Comparison of ENCODE assay signal across 8 mouse cellular contexts in the genomic region with DNA sequence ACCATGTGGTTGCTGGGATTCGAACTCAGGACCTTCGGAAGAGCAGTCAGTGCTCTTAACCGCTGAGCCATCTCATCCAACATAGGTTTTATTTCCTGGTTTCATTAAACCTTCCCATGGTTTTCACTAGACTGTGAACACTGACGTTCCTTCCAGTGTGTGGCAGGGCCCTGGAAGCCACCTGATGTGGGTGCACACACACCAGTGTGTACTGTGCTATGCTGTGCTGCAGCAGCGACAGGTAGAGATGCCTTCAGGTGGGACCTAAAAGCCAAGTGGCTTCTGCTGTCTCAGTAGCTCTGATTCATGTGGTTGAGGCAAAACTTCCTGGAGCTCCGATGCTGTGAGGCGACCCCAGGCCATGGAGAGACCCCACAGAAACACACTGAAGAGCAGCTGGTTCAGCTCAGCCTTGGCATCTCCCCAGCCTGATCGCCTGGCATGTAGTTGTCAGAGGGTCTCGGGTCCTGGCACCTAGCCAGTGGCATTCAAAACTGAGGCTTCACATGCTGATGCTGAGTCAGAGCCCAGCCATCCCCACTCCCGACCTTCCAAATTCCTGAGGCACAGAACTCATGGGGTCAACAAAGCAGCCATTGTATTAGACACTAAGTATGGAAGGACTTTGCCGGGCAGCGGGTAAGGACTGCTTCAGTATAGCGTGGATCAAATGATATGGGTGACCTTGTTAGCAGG. TPM values are rescaled to one million over a fixed set of nuclear protein-coding genes. Genes with fewer than 3 reads are reported as not detected.
DNase-seq lines count a peak whose midpoint lies in the region; ATAC-seq lines count a peak whose summit lies in the region.

No protein-coding gene starts in this region.

- peak; percentile 21 for DNase-seq in gastrocnemius, postnatal 14 days
- DNase-seq in gastrocnemius, postnatal 36 days = no peak
- DNase-seq in 3T3-L1 (ENCODE audit: low read depth, low spot score) = peak; percentile 96
- DNase-seq in fibroblast of lung, adult 2 months (ENCODE audit: low read depth) = peak; percentile 86
- DNase-seq in urinary bladder, postnatal 10 days (ENCODE audit: low spot score) = no peak
- DNase-seq in natural killer cell, adult 2 months (ENCODE audit: low spot score in 2 of 2) = no peak

- H3K9me3 ChIP-seq in limb, embryonic 15.5 days = no peaks in the 10 kb centered on the region

- H3K27me3 ChIP-seq in limb, embryonic 15.5 days = no peaks in the 10 kb centered on the region

- 58% methylated on average over 13 of the region's 13 CpGs for WGBS in limb, embryonic 15.5 days

- H3K4me2 ChIP-seq in limb, embryonic 15.5 days = no peak overlapping the region

- peaks cover 29% of the 10 kb centered on the region for H3K4me1 ChIP-seq in limb, embryonic 15.5 days

- intact Hi-C loops in gastrocnemius, postnatal 14 days (cut with DNase I; ENCODE audit: low total_unique reads) = no loop called here
- intact Hi-C loops in gastrocnemius, postnatal 36 days (cut with DNase I) = no loop called here

- peak overlapping the region; percentile 24; the same call in 1 of the 2 replicates for H3K27ac ChIP-seq in limb, embryonic 15.5 days

- no peaks in the 10 kb centered on the region for H3K36me3 ChIP-seq in limb, embryonic 15.5 days

- no peak overlapping the region for H3K4me3 ChIP-seq in limb, embryonic 15.5 days

- no peak for ATAC-seq in limb, embryonic 15.5 days (ENCODE audit: insufficient number of reproducible peaks, low FRiP score, low TSS enrichment, low read depth)
- no peak for ATAC-seq in erythroblast, adult 5-6 weeks (replicated peaks; ENCODE audit: low FRiP score, poor library complexity, severe bottlenecking)

- H3K9ac ChIP-seq in limb, embryonic 15.5 days = no peak overlapping the region

RNA-seq across cellular contexts. Expression of gene Rab4a, which starts 52.9 kb away (rescaled TPM):
- total RNA-seq in gastrocnemius, postnatal 14 days (2021) = 10 to 100 TPM; 13.3 to 14.4 TPM
- 10 to 100 TPM; 10.5 to 11.7 TPM for total RNA-seq in gastrocnemius, postnatal 36 days (2021)
- 40.6 and 44.5 TPM in 2 replicates for polyA plus RNA-seq in limb, embryonic 15.5 days (2015; fragmentation: Nextera tagmentation; extraction: Ambion mirVana)
- 2.1 and 8.5 TPM in 2 replicates for total RNA-seq in erythroblast, adult 5-6 weeks (2015; ENCODE audit: low replicate concordance)
- 1.7 and 2.6 TPM in 2 replicates for total RNA-seq in erythroblast, adult 5-6 weeks (2017; ENCODE audit: low replicate concordance)

Comparison
In these comparisons a context has a peak if more than half of its experiments do, and no peak if none do; other contexts are left out.
1. DNase-seq: peak in gastrocnemius, postnatal 14 days (single experiment), 3T3-L1 (single experiment) and fibroblast of lung, adult 2 months (single experiment); none in gastrocnemius, postnatal 36 days (0 of 2), urinary bladder, postnatal 10 days (single experiment) and natural killer cell, adult 2 months (0 of 2).